Mouse (Mus musculus) heart, postnatal 36 days (tissue): ENCODE measurements around the gene Park7. TPM values are rescaled to one million over a fixed set of nuclear protein-coding genes. Genes with fewer than 3 reads are reported as not detected.
"Not testable (repeated sequence)": the region's sequence is repeated elsewhere in the genome, so short reads cannot be mapped to it uniquely, and the experiment has no call there.

Source experiments
- DNase-seq, 2 experiments: peaks; one replicate each; pipeline ENCODE4 v3.0.0; 2021 to 2022
- intact Hi-C: fragments of 180-260 bp; cut with DNase I; formaldehyde crosslinking; loops from one replicate; pipeline ENCODE4 v1.15.1; 2025
- total RNA-seq, 2 experiments: library from RNA; stranded (reverse); gene quantifications; 2 replicates each; pipeline ENCODE4 v1.2.3; 2021

Park7 gene
- total RNA-seq, 2 experiments from 2014 or later = 247 to 253 TPM

GRCm38 (mm10) chr4:150915181-150915906, 1.1 kb upstream of the Park7 start:
- intact Hi-C loops = no loop called here
- no peak for DNase-seq

GRCm38 (mm10) chr4:150913743-150914142, 494 bp downstream of the Park7 start:
- no peak for DNase-seq
- intact Hi-C loops = no loop called here

GRCm38 (mm10) chr4:150910164-150910951, 3.9 kb downstream of the Park7 start:
- DNase-seq = no peak
- intact Hi-C loops = no loop called here

GRCm38 (mm10) chr4:150909451-150910156, 4.6 kb downstream of the Park7 start:
- intact Hi-C loops = loop anchor here (10.0 kb wide), 1 partner anchor 665 kb away; no protein-coding TSS in a partner anchor
- peak; percentile 99 for DNase-seq

- intact Hi-C loops = loop anchor here (10.0 kb wide), 1 partner anchor 664 kb away; no protein-coding TSS in a partner anchor
- DNase-seq = not testable (repeated sequence)
These were observed 5.7 kb downstream of the Park7 start for GRCm38 (mm10) chr4:150908512-150908911.

GRCm38 (mm10) chr4:150907099-150907498, 7.1 kb downstream of the Park7 start:
- no peak for DNase-seq
- intact Hi-C loops = loop anchor here (10.0 kb wide), 1 partner anchor 662 kb away; no protein-coding TSS in a partner anchor

GRCm38 (mm10) chr4:150903091-150903742, 11.0 kb downstream of the Park7 start:
- intact Hi-C loops = loop anchor here (10.0 kb wide), 1 partner anchor 658 kb away; no protein-coding TSS in a partner anchor
- DNase-seq = no peak

GRCm38 (mm10) chr4:150902062-150902461, 12.2 kb downstream of the Park7 start:
- DNase-seq = no peak
- intact Hi-C loops = loop anchor here (10.0 kb wide), 1 partner anchor 657 kb away; no protein-coding TSS in a partner anchor

GRCm38 (mm10) chr4:150901651-150902050, 12.6 kb downstream of the Park7 start:
- peak; percentile 83 to 85 for DNase-seq
- intact Hi-C loops = loop anchor here (10.0 kb wide), 1 partner anchor 657 kb away; no protein-coding TSS in a partner anchor

- intact Hi-C loops = loop anchor here (10.0 kb wide), 1 partner anchor 656 kb away; no protein-coding TSS in a partner anchor
- no peak for DNase-seq
These were observed 13.8 kb downstream of the Park7 start for GRCm38 (mm10) chr4:150900486-150900885.

- intact Hi-C loops = loop anchor here (1.0 to 5.0 kb wide), 3 partner anchors 44 to 243 kb away; no protein-coding TSS in a partner anchor
- DNase-seq = peak; percentile 69 to 81
These were observed 15.4 kb downstream of the Park7 start for GRCm38 (mm10) chr4:150898716-150899365.

GRCm38 (mm10) chr4:150896896-150897624, 17.2 kb downstream of the Park7 start:
- intact Hi-C loops = loop anchor here (5.0 kb wide), 1 partner anchor 95 kb away; no protein-coding TSS in a partner anchor
- DNase-seq = no peak

GRCm38 (mm10) chr4:150894718-150895501, 19.3 kb downstream of the Park7 start:
- intact Hi-C loops = loop anchor here (5.0 kb wide), 1 partner anchor 93 kb away; no protein-coding TSS in a partner anchor
- DNase-seq = no peak

GRCm38 (mm10) chr4:150891308-150891707, 22.9 kb downstream of the Park7 start:
- no peak for DNase-seq
- intact Hi-C loops = no loop called here

- intact Hi-C loops = no loop called here
- no peak for DNase-seq
These were observed 24.3 kb downstream of the Park7 start for GRCm38 (mm10) chr4:150889955-150890315.

- intact Hi-C loops = no loop called here
- no peak for DNase-seq
These were observed 24.8 kb downstream of the Park7 start for GRCm38 (mm10) chr4:150889273-150889954.

- no peak for DNase-seq
- intact Hi-C loops = no loop called here
These were observed 25.7 kb downstream of the Park7 start for GRCm38 (mm10) chr4:150888492-150888891.
